Mouse (Mus musculus): Measurements from ENCODE around the gene Scarb2. TPM values are rescaled to one million over a fixed set of nuclear protein-coding genes. Genes with fewer than 3 reads are reported as not detected.
A peak's percentile ranks its signal among the peaks of the same experiment; 100 is the strongest.

The Scarb2 gene
- polyA plus RNA-seq, 2 experiments from 2014 or later = 10.6 to 11.8 TPM

DNA sequence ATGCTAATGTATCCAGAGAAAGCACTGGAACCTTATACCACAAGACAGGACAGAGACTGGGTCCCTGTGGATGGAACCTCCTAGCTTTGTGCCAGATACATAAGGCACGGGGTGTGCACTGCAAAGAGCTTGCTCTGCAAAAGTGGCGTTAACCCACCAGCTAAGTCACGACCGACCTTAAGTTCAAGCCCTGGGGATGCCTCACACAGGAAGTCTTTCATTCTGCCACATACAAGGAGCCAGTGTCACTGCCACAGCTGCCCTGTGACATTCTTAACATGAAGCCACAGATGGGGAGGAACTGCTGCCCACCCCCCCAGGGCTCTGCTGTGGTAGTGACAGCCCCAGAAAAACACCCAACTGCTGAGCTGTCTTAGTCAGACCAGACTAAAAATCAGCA lies 15.9 kb downstream of the Scarb2 start:
- peak; percentile 85 for ATAC-seq

DNA sequence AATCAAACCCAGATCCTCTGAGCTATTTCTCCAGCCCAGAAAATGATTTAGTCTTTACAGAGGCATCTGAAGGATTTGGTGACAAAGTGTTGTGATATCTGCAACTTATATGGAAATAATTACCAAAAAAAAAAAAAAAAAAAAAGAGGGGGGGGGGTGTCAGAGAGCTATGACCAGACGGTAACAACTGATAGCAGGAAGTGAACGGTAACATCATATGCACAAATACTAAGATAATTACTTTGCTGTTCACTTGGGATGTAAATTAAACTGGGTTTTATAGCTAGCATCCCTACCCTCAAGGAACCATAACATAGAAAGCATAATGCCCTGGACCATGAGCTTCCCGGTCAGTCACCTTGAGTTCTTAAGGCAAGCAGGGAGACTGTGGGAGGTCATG lies 16.3 kb downstream of the Scarb2 start:
- no peak for ATAC-seq

DNA sequence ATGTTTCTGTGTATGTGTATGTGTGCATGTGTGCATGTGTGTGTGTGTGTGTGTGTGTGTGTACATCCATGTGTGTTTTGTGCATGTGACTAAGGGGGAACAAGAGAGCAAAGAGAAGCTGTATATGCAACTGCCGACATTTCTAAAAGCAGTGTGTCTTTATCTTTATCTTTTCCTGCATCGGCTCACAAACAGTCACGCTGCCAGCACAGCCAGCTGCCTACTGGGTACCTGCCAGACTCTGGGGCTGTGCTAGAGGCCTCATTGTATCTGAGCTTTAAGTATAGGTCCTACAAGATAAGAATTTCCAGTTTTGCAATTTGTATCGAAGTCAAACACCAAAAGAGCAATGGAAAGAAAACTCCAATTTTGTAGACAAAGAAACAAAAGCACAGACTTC lies 17.1 kb downstream of the Scarb2 start:
- ATAC-seq = no peak

DNA sequence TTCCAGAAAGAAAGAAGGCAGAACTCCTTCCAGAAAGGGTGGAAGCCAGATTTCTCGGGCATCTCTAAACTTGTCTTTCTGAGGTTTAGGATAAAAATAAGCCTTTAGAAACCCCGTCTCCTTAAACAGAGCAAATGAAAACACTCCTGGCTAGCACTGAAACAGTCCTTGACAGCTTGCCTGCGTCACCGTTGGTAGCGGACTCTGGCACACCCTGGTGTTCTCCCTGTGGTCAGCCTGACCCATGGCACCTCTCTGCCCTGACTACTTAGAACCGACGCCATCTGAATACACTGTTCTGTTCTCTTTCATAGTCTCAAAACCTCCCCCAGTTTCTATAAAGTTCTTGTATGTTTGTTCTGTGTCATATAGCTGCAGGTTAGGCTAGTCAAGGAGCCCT lies 17.7 kb downstream of the Scarb2 start:
- ATAC-seq = no peak

DNA sequence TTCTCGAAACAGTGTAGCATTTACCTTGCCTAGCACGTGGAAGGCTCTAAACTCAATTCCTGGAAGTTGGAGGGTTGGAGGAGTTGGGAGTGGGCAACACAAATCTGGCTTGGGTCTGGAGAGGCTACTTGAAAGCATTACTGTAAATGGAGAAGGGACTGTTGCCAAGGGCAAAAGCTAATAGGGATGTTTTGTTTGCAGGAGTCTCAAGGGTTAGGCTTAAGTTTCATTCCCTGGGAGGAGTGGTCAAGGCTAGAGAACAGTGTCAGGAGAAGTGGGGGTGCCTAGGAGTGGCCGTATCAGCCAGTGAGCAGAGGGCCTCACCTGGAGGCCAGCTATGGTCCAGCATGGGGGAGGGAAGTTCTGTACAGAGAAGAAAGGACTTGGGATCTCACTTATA lies 18.2 kb downstream of the Scarb2 start:
- no peak for ATAC-seq

DNA sequence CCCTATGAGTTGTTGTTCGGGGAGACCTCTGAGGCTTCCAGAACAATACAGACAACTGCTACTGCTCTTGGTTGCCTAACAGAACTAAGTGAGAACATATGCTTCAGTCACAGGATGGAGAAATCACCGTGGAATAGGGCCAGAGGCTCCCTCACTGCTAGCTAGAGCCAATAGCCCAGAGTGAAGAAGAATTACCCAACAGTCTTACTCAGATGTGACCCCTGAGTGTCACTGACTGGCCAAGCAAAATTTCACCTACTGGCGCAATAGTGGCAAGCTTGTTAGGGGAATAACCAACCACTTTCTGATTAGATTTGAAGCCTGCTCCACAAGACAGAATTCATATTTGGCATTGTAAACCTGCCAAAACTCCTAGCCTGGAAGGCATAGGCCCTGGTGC lies 19.9 kb downstream of the Scarb2 start:
- no peak for ATAC-seq

DNA sequence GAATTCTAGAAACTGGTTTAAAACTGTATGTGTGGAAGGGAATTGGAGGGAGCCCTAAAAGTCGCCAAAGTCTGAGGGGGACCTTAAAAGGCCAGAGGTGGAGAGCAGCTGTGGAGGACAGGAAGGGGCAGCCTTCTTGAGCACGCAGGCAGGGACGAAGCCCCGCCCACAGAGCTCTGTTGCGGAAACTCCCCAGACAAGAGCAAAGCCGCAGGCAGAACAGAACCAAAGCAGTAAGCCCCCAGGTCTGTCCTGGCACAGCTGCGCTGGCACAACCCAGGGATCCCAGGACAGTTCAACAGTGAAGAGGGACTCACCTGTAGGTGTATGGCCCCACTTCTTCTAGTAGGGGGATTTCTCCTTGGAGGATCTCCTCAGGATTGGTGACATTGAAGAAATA lies 21.8 kb downstream of the Scarb2 start:
- peak; percentile 88 for ATAC-seq

DNA sequence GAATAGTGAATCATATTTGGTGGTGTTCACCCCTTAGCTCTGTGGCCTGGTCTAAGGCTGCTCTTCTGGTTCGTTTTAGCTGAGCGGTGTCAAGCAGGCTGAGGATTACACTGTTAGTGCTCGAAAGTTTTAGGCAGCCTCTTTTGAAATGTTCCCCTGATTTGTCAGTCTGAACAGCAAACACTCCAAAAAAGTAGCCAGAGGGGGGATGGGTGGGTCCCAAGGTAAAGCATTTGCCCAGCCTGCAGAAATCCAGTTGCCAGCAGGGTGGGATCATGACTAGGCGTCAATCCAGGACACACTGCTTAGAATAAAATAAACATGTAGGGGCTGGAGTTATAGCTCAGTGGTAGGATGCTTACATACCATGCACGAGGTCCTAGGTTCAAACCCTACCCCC lies 33.8 kb downstream of the Scarb2 start:
- ATAC-seq = no peak

DNA sequence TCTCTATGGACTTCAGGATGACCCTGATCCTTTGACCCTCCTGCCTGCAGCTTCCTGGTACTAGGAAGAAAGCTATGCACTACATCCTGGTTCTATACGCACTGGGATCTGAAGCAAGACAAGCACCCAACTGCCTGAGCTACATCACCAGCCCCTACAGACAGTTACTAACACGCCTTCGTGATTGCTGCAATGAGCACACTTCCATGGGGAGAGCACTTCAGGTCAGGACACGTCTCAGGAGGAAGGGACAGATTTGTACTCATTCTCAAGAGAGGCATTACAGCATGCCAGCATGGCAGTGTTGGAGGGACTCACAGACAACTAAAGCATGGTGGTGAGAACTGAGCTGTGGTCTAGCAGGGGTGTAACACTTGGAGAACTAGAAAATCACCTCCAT lies 35.1 kb downstream of the Scarb2 start:
- ATAC-seq = no peak

DNA sequence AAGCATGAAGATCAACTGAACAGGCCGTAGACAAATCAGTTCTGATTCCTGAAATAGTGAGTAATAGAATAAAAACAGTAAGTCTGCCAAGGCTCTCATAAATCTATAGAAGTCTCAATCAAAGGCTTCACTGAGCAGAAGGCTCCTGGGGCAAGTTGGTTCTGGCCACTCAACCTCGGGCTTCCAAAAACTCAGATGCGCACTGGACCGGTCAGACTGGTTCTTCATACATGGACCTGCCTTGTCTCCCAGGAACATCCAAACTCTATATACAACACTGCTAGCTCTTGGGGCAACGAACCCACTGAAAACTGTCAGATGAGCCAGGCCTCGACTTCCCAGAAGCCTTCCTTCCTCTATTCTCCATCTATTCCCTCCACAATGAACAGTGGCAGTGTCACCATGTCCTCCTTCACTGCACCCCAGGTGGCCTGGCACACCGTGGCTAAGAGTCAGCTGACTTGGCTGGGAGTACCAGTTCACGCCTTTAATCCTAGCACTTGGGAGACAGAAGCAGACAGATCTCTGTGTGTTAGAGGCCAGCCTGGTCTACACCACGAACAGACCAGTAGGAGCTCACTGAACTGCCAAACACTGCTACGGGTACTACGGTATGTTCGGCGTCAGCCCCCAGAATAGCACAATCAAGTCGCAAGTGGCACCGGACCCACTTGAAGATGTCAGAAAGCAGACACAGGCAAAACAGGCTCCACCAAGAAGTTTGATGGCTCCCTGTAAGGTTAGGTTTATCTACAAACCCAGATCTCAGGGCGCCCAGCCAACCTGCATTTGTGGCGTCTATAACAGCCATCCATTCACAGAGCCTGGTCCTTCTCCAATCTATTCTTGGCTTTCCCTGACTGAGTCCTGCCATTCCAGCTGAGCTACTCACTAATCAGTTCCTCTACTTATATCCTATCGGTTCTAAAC lies 37.2 kb downstream of the Scarb2 start:
- no peak for ATAC-seq

DNA sequence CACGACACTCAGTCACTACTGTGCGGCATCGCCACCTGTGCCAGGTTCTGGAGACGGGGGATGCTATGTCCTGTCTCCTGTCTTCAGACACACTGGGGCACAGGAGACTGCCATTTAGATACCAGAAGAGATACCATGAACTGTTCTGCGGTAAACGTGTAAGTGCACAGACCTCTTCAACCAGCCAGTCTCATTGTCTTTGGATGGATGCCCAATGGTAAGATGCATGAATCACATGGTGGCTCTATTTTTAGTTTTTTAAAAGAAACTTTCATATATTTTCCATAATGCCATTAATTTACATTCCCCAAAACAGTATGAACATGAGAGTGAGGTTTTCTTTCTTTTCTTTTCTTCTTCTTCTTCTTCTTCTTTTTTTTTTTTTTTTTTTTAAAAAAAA lies 38.4 kb downstream of the Scarb2 start:
- ATAC-seq = no peak

DNA sequence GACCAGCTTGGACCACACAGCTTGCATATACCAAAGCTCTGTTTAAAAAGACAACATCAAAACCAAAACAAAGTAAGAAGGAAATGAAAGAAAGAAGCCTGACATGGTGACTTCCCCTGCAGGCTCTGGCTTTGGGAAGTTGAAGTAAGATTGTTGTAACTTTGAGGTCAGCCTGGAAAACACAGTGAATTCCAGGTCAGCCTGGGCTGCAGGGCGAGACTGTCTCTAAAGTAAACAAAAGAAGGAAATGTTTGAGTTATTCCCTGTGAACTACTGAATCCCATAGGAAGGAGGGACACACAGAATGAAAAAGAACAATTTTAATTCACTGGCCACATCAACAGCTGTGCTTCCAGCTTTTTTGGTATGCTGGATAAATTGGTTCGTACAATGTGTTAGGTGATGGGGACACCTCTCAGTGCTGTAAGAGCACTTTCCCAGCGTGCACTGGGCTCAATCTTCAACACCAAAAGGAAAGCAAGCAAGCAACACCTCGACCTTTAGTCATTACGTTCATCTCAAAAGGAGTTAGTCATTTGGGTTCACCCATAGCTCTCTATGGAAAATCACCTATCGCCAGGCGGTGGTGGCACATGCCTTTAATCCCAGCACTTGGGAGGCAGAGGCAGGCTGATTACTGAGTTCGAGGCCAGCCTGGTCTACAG lies 39.4 kb downstream of the Scarb2 start:
- ATAC-seq = peak; percentile 70

DNA sequence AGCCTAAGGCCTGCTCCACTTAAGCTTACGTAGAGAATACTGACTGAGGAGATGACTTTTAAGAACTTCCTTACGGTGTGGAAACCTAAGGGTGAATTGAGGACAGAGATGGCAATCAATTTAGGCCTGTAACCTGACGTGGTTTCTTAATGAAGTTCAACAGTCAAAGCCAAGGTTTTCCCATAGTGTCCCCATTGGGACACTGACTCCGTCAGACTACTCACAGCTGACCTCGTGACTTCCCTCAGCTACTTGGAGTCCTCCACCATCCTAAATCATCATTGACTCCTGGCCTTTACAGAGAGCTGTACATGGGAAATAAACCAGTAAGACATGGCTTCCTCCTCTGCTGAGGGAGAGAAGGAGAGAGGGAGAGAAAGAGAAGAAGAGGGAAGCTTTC lies 41.1 kb downstream of the Scarb2 start:
- ATAC-seq = no peak

DNA sequence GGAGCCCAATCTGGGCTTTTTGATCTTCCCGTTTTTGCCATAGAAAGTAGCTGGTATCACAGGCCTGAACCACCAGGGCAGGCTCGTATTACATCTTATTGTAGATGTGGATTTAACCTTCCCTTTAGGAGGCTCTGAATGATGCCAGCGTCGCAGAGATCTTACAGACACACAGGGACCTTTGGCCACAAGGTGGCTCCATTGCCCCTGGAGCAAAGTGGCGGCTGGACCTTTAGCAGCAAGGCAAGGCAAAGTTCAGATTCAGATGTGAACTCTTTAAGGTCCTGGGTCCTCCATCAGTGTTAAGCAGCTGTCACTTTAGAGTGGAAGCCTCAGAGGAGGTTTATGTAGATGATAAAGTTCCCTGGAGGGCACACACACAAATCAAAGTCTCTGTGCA lies 45.3 kb downstream of the Scarb2 start:
- peak; percentile 80 for ATAC-seq

DNA sequence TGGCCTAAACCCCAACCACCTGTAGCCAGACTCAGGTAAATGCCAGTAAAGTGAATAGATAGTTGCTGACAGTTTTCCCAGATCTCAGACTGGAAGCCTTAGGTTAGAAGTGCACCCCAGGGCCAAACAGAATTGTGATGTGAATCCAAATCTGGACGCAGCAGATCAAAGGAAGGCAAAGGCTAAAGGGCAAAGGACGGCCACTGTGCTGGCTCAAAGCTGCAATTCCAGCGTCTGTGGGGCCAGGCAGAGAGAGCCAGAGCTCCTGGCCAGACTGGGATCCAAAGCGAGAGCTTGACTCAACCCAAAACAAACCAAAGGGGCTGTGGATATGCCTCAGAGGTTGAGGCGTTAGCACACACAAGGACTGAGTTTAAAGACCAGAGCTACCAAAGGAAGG lies 47.9 kb downstream of the Scarb2 start:
- ATAC-seq = no peak

DNA sequence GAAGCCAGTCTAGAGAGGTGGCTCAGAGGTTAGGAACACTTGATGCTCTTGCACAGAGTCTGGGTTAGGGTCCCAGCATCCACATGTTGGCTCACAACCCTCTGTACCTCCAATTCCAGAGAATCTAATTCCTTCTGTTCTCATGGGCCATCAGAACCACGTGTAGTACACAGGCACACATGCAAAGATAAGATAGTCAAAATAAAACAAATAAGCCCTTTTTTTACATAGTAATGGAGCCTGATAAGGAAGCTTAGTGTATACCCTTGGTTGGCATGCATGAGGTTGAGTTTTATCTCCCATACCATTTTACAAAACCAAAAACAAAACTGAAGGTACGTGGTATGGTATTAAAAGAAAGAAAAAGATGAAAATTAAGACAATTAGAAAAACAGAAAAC lies 49.2 kb downstream of the Scarb2 start:
- ATAC-seq = no peak

DNA sequence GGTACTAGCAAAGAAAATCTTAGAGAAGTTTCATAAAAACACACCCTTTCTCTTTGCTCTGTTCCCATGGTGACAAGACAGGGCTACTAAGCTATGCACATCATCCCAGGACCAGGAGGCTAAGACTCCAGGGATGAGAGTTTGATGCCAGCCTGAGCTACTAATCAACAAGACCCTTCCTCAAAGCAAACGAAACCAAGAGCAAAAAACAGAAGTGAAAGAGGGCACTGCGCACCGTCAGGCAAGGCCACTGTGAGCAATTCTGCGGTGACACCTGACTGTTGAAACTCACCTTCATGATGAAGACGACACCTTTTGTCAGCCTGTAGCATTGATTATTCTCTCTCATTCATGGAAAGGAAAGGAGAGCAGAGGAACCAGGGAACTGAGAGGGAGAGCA lies 53.8 kb downstream of the Scarb2 start:
- ATAC-seq = no peak

DNA sequence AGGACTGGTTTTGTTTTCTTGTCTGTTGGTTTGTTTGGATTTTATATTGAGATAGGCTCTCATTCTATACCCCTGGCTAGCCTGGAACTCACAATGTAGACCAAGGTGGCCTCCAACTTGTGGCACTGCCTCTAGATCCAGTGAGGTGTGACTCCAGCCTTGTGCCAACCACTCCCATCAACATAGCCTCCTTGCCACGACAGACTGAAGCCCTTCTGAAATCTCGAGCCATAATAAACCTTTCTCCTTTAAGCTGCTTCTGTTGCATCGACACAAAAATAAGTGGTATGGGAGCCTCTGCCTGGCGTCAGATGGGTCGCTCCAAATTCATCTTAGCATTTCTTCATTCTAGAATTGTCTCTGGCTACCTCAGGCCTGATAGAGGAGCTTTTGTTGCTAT lies 59.9 kb downstream of the Scarb2 start:
- ATAC-seq = no peak

DNA sequence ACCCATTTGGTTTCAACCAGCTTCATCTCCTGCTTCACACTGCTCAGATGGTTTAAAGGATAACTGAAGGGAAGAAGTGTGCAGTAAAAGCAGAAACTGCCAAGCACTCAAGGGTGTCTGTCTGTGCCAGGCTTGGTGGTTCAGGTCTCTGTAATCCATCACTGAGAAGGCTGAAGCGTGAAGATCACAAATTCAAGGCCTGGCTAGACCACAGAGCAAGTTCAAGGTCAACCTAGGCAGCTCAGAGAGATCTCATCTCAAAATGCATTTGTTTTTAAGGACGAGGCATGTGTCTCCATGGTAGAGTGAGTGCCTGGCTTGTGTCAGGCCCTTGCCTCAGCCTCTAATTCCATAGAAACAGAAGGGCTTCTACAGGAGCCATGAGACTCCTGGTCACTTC lies 61.6 kb downstream of the Scarb2 start:
- ATAC-seq = no peak

DNA sequence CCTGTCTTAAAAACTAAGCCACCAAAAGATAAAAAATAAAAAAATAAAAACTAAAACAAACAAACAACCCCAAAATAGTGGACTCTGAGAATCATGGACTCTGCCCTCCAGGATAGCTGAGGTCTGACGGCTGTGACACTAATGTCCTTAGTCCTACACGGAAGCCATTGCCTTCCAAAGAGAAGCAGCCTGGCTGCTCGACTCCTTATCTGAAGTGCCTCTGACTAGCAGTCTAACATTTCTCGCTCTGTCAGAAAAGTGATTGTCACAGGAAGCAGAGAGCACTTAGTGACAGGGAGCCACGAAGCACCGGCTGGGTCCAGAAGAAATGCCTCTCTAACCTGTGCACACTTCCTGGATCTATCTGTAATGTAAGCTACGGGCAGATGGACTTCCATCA lies 63.7 kb downstream of the Scarb2 start:
- no peak for ATAC-seq

DNA sequence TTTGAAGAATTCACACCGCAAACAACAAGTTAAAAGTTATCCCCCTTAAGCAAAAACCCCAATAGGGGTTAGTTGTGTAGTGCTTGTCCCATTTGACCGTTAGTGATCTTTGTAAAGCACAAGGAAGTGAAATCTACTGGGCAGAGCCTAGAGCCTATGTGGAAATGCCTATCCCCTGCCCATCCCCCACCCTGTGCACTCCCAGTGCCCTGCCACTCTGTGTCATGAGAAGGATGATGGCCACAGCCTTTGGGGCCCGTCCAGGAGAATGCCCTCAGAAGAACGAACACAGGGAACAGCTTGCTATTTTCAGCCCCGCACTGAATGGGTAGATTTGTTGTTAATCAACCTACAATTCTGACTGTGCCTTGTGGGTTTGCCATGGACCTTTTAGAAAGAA lies 65.1 kb downstream of the Scarb2 start:
- ATAC-seq = no peak

DNA sequence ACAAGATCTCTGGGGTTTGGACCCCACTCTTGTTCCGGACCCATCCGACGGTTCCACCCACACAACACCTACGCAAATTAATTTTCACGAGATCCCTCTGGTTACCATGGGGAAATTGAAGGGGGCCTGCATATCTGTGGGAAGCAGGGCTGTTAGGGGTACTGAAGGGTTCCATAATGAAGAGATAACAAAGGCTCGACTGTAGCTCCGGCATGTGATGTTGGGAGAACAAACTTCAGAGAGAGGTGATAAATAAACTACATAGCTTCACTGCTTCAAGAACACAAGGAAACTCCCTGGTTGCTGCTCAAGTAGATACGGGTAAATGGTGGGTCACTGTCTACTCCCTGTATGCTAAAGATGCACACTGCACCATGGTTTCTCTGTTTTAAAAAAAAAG lies 68.1 kb downstream of the Scarb2 start:
- no peak for ATAC-seq

DNA sequence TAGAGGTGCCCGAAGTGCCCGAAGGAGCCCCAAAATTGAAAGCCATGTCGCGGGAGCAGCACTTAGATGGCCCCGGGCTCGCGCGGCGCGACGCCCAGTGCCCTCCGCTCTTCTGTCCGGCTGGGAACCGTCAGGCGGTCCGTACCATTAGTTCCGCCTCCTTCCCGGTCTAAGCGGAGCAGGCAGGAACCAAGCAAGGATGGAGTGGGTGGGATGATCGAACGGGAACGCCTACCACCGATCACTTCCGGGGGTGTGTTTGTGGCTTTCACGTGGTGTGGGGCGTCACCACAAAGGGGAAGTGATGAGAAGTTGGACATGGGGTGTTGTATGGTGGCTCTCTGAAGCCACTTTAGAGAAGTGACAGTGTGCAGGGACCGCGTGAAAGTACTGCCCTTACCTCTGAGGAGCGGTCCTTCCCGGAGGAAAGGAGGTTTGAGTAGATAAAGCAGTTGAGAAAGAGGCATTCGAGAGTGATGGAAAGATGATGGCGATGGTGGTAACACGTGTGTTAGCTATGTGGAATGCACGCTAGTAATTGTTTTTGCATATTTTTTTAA lies 71.5 kb downstream of the Scarb2 start, which contains the start of gene Nup54:
TSS of gene Nup54 (minus strand) at position 195 of the 560 bp plus-strand sequence.
- peak; percentile 98 for ATAC-seq

DNA sequence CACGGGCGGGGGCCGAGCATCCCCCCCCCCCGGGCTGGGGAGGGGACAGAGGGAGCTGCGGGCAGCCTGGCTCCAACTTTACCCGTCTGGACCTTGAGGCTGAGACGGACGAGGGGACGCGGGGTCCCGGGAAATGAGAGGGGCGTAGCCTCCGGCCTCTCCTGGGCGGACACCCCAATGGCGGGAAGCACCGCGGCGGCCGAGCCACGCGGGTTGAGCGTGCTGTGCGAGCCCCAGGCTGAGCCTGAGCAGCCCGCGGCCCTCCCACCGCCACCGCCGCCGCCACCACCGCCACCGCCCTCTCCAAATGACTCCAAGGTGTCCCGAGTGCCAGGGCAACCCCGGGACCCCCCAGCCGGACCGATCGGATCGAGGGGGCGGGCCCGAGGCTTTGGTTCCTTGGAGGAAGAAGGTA lies 72.1 kb downstream of the Scarb2 start:
- peak; percentile 15 for ATAC-seq

Measured in activated CD4-positive, CD25-positive, alpha-beta regulatory T cell, adult 4 months (primary cell).